Mouse (Mus musculus) embryonic facial prominence, embryonic 11.5 days (tissue): ENCODE data around the gene Plppr1. TPM values are rescaled to one million over a fixed set of nuclear protein-coding genes. Genes with fewer than 3 reads are reported as not detected.

Source experiments
- ATAC-seq: fragments of 200-750 bp; cut with Nextera tagmentation; replicated peaks from 2 replicates; pipeline ENCODE4 v1.8.0; 2017; ENCODE audit warnings: low read depth; ENCODE audit not compliant: insufficient number of reproducible peaks, low FRiP score, low TSS enrichment
- DNase-seq: peaks from one replicate; pipeline ENCODE4 v3.0.0-alpha.2; 2015; ENCODE audit warnings: low spot score
- H3K27ac ChIP-seq: fragments of 300-500 bp; sonication (generic); replicated peaks from 2 replicates; pipeline ENCODE4 v1.5.1; 2014; ENCODE audit warnings: mild to moderate bottlenecking, low read depth, low read length, control low read depth
- H3K27me3 ChIP-seq: fragments of 300-500 bp; sonication (generic); 2 replicates; pipeline ENCODE4 v1.6.1; 2014; ENCODE audit warnings: mild to moderate bottlenecking, low read length, moderate library complexity, mixed read lengths; ENCODE audit not compliant: control insufficient read depth, insufficient read depth
- H3K36me3 ChIP-seq: fragments of 300-500 bp; sonication (generic); replicated peaks from 2 replicates; pipeline ENCODE4 v1.6.1; 2014; ENCODE audit warnings: low read depth, mild to moderate bottlenecking, low read length, moderate library complexity, mixed read lengths; ENCODE audit not compliant: control insufficient read depth, insufficient read depth
- H3K4me1 ChIP-seq: fragments of 300-500 bp; sonication (generic); 2 replicates; pipeline ENCODE4 v1.6.1; 2014; ENCODE audit warnings: low read length, mixed read lengths; ENCODE audit not compliant: control insufficient read depth, insufficient read depth
- H3K4me2 ChIP-seq: fragments of 300-500 bp; sonication (generic); 2 replicates; pipeline ENCODE4 v1.6.1; 2014; ENCODE audit warnings: low read depth, mild to moderate bottlenecking, control low read depth, low read length, moderate library complexity
- H3K4me3 ChIP-seq: fragments of 300-500 bp; sonication (generic); 2 replicates; pipeline ENCODE4 v1.5.1; 2014; ENCODE audit warnings: low read depth, low read length, control low read depth
- H3K9ac ChIP-seq: fragments of 300-500 bp; sonication (generic); replicated peaks from 2 replicates; pipeline ENCODE4 v1.6.1; 2014; ENCODE audit warnings: mild to moderate bottlenecking, control low read depth, low read length
- H3K9me3 ChIP-seq: fragments of 300-500 bp; sonication (generic); replicated peaks from 2 replicates; pipeline ENCODE4 v1.6.1; 2016; ENCODE audit warnings: mild to moderate bottlenecking, low read length, inconsistent platforms, mixed read lengths; ENCODE audit not compliant: control insufficient read depth
- WGBS: fragments of 180-500 bp; shearing (Covaris S2); extraction: QIAGEN DNeasy Blood & Tissue Kit; methylation state at CpG from one replicate; pipeline ENCODE4 v1.1.7; 2014; 5-methylcytosine and 5-hydroxymethylcytosine counted together
- polyA plus RNA-seq: library from polyadenylated mRNA; unstranded; fragments of >200 nt; fragmentation: Nextera tagmentation; extraction: Ambion mirVana; gene quantifications from 2 replicates; pipeline ENCODE4 v1.2.1, GENCODE M21; 2014

Gene Plppr1
- 3.8 and 4.7 TPM in 2 replicates for polyA plus RNA-seq

GRCm38 (mm10) chr4:49059021-49059401 is at the start of gene Plppr1:
Gene Plppr1, plus strand, starts transcription at chr4:49059273.
- Histone ChIP-seq H3K4me1 (no peaks in the 10 kb centered on the region; the same call in 1 of the 2 replicates), H3K4me2 (peak within 1 kb of the TSS; percentile 94), H3K27me3 (peaks cover 7% of the 10 kb centered on the region), H3K9me3 (no peaks in the 10 kb centered on the region), H3K4me3 (peak within 1 kb of the TSS; percentile 61), H3K27ac (no peak within 1 kb of the TSS), H3K36me3 (no peaks in the 10 kb centered on the region), H3K9ac (peak within 1 kb of the TSS; percentile 43)
- WGBS: under 1% methylated on average over 21 of the region's 21 CpGs
- ATAC-seq (peak; percentile 90), DNase-seq (peak; percentile 80)

GRCm38 (mm10) chr4:49016701-49017100 is 42.4 kb upstream of the Plppr1 start:
- Histone ChIP-seq H3K4me2 (no peak overlapping the region), H3K27me3 (no peaks in the 10 kb centered on the region), H3K4me3 (no peak overlapping the region), H3K9me3 (no peaks in the 10 kb centered on the region), H3K36me3 (no peaks in the 10 kb centered on the region), H3K27ac (no peak overlapping the region), H3K4me1 (no peaks in the 10 kb centered on the region), H3K9ac (no peak overlapping the region)
- ATAC-seq (no peak), DNase-seq (no peak)

GRCm38 (mm10) chr4:49023221-49023620 is 35.9 kb upstream of the Plppr1 start:
- 100% methylated on average over 1 of the region's 1 CpGs for WGBS

DNA sequence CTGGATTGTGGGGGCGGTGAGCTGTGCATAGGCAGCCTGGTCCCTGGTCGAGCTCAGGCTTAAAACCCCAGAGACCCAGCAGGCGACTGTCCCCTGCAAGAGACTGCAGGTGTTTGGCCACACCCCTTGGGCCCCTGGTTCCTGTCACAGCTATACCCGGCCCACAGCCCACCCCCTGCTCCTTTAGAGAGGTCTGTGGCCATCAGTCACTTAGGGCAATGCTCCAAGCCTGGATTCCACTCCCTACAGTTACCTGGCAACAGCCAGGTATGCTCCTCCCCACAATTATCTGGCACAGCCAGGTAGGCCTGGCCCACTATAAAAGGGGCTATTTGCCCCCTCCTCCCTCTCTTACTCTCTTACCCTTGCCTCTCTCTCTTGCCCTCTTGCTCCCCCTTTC is 20.8 kb upstream of the Plppr1 start:
- Histone ChIP-seq H3K4me3 (no peak overlapping the region), H3K36me3 (no peaks in the 10 kb centered on the region), H3K4me1 (no peaks in the 10 kb centered on the region), H3K27ac (no peak overlapping the region), H3K9me3 (no peaks in the 10 kb centered on the region), H3K9ac (no peak overlapping the region), H3K4me2 (no peak overlapping the region), H3K27me3 (no peaks in the 10 kb centered on the region)
- whole genome bisulfite sequencing: 52% methylated on average over 4 of the region's 4 CpGs
- ATAC-seq: 0 out of 2 replicates have a peak, but pooled peaks have one; percentile 48
- DNase-seq: no peak

More at GRCm38 (mm10) chr4:49023221-49023620, 35.9 kb upstream of the Plppr1 start:
- Histone ChIP-seq H3K9ac (no peak overlapping the region), H3K9me3 (no peaks in the 10 kb centered on the region), H3K4me2 (no peak overlapping the region), H3K27me3 (no peaks in the 10 kb centered on the region), H3K27ac (no peak overlapping the region), H3K4me3 (no peak overlapping the region), H3K4me1 (no peaks in the 10 kb centered on the region), H3K36me3 (no peaks in the 10 kb centered on the region)
- DNase-seq (no peak), ATAC-seq (no peak)

- no peak for DNase-seq
- no peak overlapping the region for H3K4me3 ChIP-seq
- no peaks in the 10 kb centered on the region for H3K36me3 ChIP-seq
- H3K4me2 ChIP-seq: no peak overlapping the region
- no peaks in the 10 kb centered on the region for H3K4me1 ChIP-seq
- WGBS: 79% methylated on average over 3 of the region's 3 CpGs
- no peak overlapping the region for H3K9ac ChIP-seq
- no peak for ATAC-seq
- no peaks in the 10 kb centered on the region for H3K9me3 ChIP-seq
- no peaks in the 10 kb centered on the region for H3K27me3 ChIP-seq
- H3K27ac ChIP-seq: no peak overlapping the region
Observed at GRCm38 (mm10) chr4:49039854-49040253, 19.2 kb upstream of the Plppr1 start.

- H3K27ac ChIP-seq: no peak overlapping the region
- DNase-seq (no peak), ATAC-seq (no peak)
- no peaks in the 10 kb centered on the region for H3K9me3 ChIP-seq
- H3K4me3 ChIP-seq: no peak overlapping the region
- H3K36me3 ChIP-seq: no peaks in the 10 kb centered on the region
- 80% methylated on average over 1 of the region's 1 CpGs for WGBS
- no peak overlapping the region for H3K9ac ChIP-seq
- no peaks in the 10 kb centered on the region for H3K27me3 ChIP-seq
- no peak overlapping the region for H3K4me2 ChIP-seq
- H3K4me1 ChIP-seq: no peaks in the 10 kb centered on the region
Observed at GRCm38 (mm10) chr4:49041655-49042054, 17.4 kb upstream of the Plppr1 start.

GRCm38 (mm10) chr4:49050628-49051027 is 8.4 kb upstream of the Plppr1 start:
- 82% methylated on average over 1 of the region's 1 CpGs for WGBS
- Histone ChIP-seq H3K4me3 (no peak overlapping the region), H3K9ac (no peak overlapping the region), H3K27ac (no peak overlapping the region), H3K27me3 (no peaks in the 10 kb centered on the region), H3K4me2 (no peak overlapping the region), H3K4me1 (no peaks in the 10 kb centered on the region), H3K36me3 (no peaks in the 10 kb centered on the region), H3K9me3 (no peaks in the 10 kb centered on the region)
- DNase-seq (no peak), ATAC-seq (no peak)

GRCm38 (mm10) chr4:49057916-49058315 is 1.2 kb upstream of the Plppr1 start:
- WGBS: 25% methylated on average over 2 of the region's 2 CpGs
- no peak overlapping the region for H3K4me3 ChIP-seq
- no peak for DNase-seq
- H3K27ac ChIP-seq: no peak overlapping the region
- no peaks in the 10 kb centered on the region; the same call in 1 of the 2 replicates for H3K4me1 ChIP-seq
- no peak for ATAC-seq
- no peaks in the 10 kb centered on the region for H3K9me3 ChIP-seq
- H3K9ac ChIP-seq: no peak overlapping the region
- H3K4me2 ChIP-seq: no peak overlapping the region
- no peaks in the 10 kb centered on the region for H3K36me3 ChIP-seq
- peaks cover 7% of the 10 kb centered on the region for H3K27me3 ChIP-seq
